Mouse (Mus musculus) megakaryocyte, embryonic 14.5 days (primary cell): ENCODE results near the gene Uba5.

Experiments
- FLI1 ChIP-seq: IDR thresholded peaks from 2 replicates; pipeline ENCODE4 v1.6.1; 2012; ENCODE audit warnings: low read length, inconsistent platforms, mixed read lengths
- GATA1 ChIP-seq: IDR thresholded peaks from 3 replicates; pipeline ENCODE4 v1.6.1; 2012; ENCODE audit warnings: mixed read lengths, low read length, inconsistent platforms, borderline replicate concordance

DNA sequence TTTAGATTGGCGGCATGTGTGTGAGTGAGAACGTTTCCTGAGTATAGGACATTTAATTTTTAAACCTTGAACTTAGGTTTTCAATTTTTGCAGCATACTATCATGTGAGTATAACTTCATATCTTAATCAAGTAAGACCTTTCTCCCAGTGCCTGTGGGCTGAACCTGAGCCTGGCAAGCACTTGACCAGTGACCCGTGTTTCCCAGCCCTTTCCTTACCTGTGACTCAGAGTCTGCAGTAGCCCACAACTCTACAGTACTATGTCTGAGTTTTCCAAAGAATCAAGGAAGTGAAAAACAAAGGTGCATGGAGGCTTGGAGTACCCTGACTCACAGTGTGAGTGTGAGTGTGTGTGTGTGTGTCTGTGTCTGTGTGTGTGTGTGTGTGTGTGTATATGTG lies 17.1 kb upstream of the Uba5 start:
- TF ChIP-seq GATA1 (no peak), FLI1 (no peak)
